Mouse (Mus musculus): ENCODE data around the gene Llgl2. TPM values are rescaled to one million over a fixed set of nuclear protein-coding genes. Genes with fewer than 3 reads are reported as not detected.

Llgl2 gene
- polyA plus RNA-seq, 1 experiment, result 26.1 TPM

DNA sequence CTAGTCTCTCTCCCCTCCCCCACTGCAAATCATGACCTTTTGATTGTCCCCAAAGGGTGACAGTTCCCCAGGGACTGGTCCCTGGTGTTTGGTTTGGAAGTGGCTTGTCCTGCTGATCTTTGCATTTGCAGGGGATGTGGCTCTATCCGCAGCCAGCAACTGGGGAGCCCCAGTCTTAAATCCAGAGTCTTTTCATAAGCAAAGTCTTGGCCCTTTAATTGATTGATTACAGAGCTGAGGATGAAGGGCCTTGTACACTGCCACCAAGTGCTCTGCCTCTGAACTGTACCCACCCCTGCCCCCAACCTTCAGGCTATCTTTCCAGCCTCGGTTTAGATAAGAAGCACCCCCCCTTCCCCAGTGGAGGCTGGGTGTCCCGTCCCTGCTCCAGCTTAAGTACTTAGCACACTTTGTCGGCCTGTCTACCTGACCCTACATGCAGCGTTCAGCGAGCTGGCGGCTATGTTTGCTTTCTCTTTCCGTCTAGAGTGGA lies 9.2 kb downstream of the Llgl2 start:
- DNase-seq (ENCODE audit: low read depth in 1 of 2, low spot score in 2 of 2), result no peak
- 82% methylated on average over 8 of the region's 8 CpGs for WGBS

DNA sequence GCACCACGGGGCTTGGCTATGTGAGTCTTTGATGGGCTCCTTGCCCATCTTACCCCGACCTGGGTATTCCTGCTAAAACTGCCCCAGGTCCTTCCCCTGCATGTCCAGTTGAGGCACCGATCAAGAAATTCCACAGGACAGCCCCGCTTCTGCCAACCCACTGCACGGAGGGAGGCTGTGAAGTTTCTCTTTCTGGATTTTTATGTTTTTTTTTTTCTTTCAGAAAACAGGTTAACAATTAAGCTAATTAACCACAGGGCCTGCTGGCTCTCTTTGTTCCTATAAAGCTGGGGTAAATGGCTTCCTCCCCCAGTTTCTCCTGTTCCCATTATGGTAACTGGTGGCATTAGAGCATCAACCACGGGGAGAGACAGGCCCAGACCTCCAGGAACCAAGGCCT lies 10.2 kb downstream of the Llgl2 start:
- H3K36me3 ChIP-seq (ENCODE audit: control insufficient read depth, insufficient read depth, low read length), result no peaks in the 10 kb centered on the region
- H3K4me1 ChIP-seq (ENCODE audit: control insufficient read depth, insufficient read depth, insufficient read length), result no peaks in the 10 kb centered on the region; the same call in 1 of the 2 replicates
- no peak overlapping the region for H3K27ac ChIP-seq (ENCODE audit: insufficient read depth, low read length)
- WGBS, result 85% methylated on average over 6 of the region's 6 CpGs
- H3K27me3 ChIP-seq (ENCODE audit: control insufficient read depth, insufficient read depth, low read length), result no peaks in the 10 kb centered on the region
- DNase-seq (ENCODE audit: low read depth in 1 of 2, low spot score in 2 of 2), result no peak
- TF ChIP-seq CTCF (IDR thresholded peaks at IDR 0.05; ENCODE audit: extremely low read depth, insufficient read depth, insufficient read length, insufficient replicate concordance), result no peak
- TF ChIP-seq POLR2A (IDR thresholded peaks at IDR 0.05; ENCODE audit: low read depth, low read length), result no peak
- no peak overlapping the region for H3K4me3 ChIP-seq (ENCODE audit: extremely low read depth, insufficient read depth, insufficient read length)

More for the DNA sequence above, 9.2 kb downstream of the Llgl2 start:
- Histone ChIP-seq H3K4me1 (ENCODE audit: control insufficient read depth, insufficient read depth, insufficient read length) (no peaks in the 10 kb centered on the region; the same call in 1 of the 2 replicates), H3K27ac (ENCODE audit: insufficient read depth, low read length) (no peak overlapping the region), H3K4me3 (ENCODE audit: extremely low read depth, insufficient read depth, insufficient read length) (no peak overlapping the region), H3K27me3 (ENCODE audit: control insufficient read depth, insufficient read depth, low read length) (no peaks in the 10 kb centered on the region), H3K36me3 (ENCODE audit: control insufficient read depth, insufficient read depth, low read length) (no peaks in the 10 kb centered on the region)
- TF ChIP-seq CTCF (IDR thresholded peaks at IDR 0.05; ENCODE audit: extremely low read depth, insufficient read depth, insufficient read length, insufficient replicate concordance), result no peak
- no peak for TF ChIP-seq POLR2A (IDR thresholded peaks at IDR 0.05; ENCODE audit: low read depth, low read length)

GRCm38 (mm10) chr11:115836656-115837395 lies 13.0 kb downstream of the Llgl2 start:
- DNase-seq (ENCODE audit: low read depth in 1 of 2, low spot score in 2 of 2), result no peak
- Histone ChIP-seq H3K27me3 (ENCODE audit: control insufficient read depth, insufficient read depth, low read length) (no peaks in the 10 kb centered on the region), H3K4me3 (ENCODE audit: extremely low read depth, insufficient read depth, insufficient read length) (no peak overlapping the region), H3K4me1 (ENCODE audit: control insufficient read depth, insufficient read depth, insufficient read length) (no peaks in the 10 kb centered on the region), H3K36me3 (ENCODE audit: control insufficient read depth, insufficient read depth, low read length) (no peaks in the 10 kb centered on the region), H3K27ac (ENCODE audit: insufficient read depth, low read length) (no peak overlapping the region)
- TF ChIP-seq POLR2A (IDR thresholded peaks at IDR 0.05; ENCODE audit: low read depth, low read length), result no peak
- no peak for TF ChIP-seq CTCF (IDR thresholded peaks at IDR 0.05; ENCODE audit: extremely low read depth, insufficient read depth, insufficient read length, insufficient replicate concordance)
- WGBS, result 83% methylated on average over 11 of the region's 11 CpGs

GRCm38 (mm10) chr11:115837606-115838345 lies 13.9 kb downstream of the Llgl2 start:
- H3K27ac ChIP-seq (ENCODE audit: insufficient read depth, low read length), result no peak overlapping the region
- 94% methylated on average over 22 of the region's 22 CpGs for WGBS
- no peaks in the 10 kb centered on the region for H3K27me3 ChIP-seq (ENCODE audit: control insufficient read depth, insufficient read depth, low read length)
- no peak overlapping the region for H3K4me3 ChIP-seq (ENCODE audit: extremely low read depth, insufficient read depth, insufficient read length)
- no peaks in the 10 kb centered on the region for H3K4me1 ChIP-seq (ENCODE audit: control insufficient read depth, insufficient read depth, insufficient read length)
- no peaks in the 10 kb centered on the region for H3K36me3 ChIP-seq (ENCODE audit: control insufficient read depth, insufficient read depth, low read length)
- no peak for DNase-seq (ENCODE audit: low read depth in 1 of 2, low spot score in 2 of 2)
- no peak for TF ChIP-seq CTCF (IDR thresholded peaks at IDR 0.05; ENCODE audit: extremely low read depth, insufficient read depth, insufficient read length, insufficient replicate concordance)
- no peak for TF ChIP-seq POLR2A (IDR thresholded peaks at IDR 0.05; ENCODE audit: low read depth, low read length)

DNA sequence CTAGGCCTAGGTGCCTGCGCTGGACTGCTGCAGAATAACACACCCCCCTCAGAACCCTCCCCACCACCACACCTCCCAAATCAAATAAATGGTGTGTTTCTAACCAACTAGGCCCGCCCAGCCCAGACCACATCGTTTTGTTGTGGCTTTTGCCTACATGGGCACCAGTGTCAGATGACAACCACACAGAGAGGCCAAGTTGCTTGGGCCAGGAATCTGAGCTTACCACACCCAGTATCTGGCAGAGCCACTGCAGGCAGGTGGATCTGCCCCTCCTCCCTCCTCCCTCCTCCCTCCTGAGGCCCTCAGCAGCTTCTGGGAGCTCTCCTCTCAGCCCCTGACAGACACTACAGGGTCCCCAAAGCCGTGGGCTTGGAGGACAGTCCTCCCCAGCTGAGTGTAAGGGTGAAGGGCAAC lies 15.1 kb downstream of the Llgl2 start:
- WGBS, result 46% methylated on average over 4 of the region's 4 CpGs
- TF ChIP-seq POLR2A (IDR thresholded peaks at IDR 0.05; ENCODE audit: low read depth, low read length) (no peak), CTCF (IDR thresholded peaks at IDR 0.05; ENCODE audit: extremely low read depth, insufficient read depth, insufficient read length, insufficient replicate concordance) (no peak)
- no peak overlapping the region for H3K4me3 ChIP-seq (ENCODE audit: extremely low read depth, insufficient read depth, insufficient read length)
- no peak overlapping the region for H3K27ac ChIP-seq (ENCODE audit: insufficient read depth, low read length)
- no peak for DNase-seq (ENCODE audit: low read depth in 1 of 2, low spot score in 2 of 2)
- no peaks in the 10 kb centered on the region for H3K4me1 ChIP-seq (ENCODE audit: control insufficient read depth, insufficient read depth, insufficient read length)
- no peaks in the 10 kb centered on the region; the same call in 1 of the 2 replicates for H3K36me3 ChIP-seq (ENCODE audit: control insufficient read depth, insufficient read depth, low read length)
- no peaks in the 10 kb centered on the region for H3K27me3 ChIP-seq (ENCODE audit: control insufficient read depth, insufficient read depth, low read length)

DNA sequence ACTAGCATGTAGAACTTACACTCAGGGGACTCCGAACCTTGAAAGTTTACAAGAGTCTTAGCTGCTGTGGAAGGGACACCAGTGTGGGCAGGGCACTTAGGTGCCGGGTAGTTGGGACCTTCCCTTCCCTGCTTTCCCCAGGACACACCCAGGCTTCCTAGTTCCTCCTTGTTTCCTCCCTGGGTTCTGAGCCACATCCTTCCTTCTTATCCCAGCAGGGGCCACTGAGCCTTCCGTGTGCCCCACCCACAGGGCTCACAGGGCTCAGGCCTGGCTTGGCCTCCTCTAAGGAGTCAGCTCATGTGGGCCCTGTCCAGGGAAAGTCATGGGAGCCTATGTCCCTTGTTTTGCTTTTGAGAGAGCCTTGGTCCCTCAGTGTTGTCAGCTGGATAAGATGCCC lies 15.9 kb downstream of the Llgl2 start:
- TF ChIP-seq POLR2A (IDR thresholded peaks at IDR 0.05; ENCODE audit: low read depth, low read length), result no peak
- no peak for TF ChIP-seq CTCF (IDR thresholded peaks at IDR 0.05; ENCODE audit: extremely low read depth, insufficient read depth, insufficient read length, insufficient replicate concordance)
- no peak for DNase-seq (ENCODE audit: low read depth in 1 of 2, low spot score in 2 of 2)
- WGBS, result 81% methylated on average over 3 of the region's 3 CpGs
- no peak overlapping the region for H3K4me3 ChIP-seq (ENCODE audit: extremely low read depth, insufficient read depth, insufficient read length)
- no peaks in the 10 kb centered on the region for H3K4me1 ChIP-seq (ENCODE audit: control insufficient read depth, insufficient read depth, insufficient read length)
- no peak overlapping the region for H3K27ac ChIP-seq (ENCODE audit: insufficient read depth, low read length)
- no peaks in the 10 kb centered on the region for H3K27me3 ChIP-seq (ENCODE audit: control insufficient read depth, insufficient read depth, low read length)
- H3K36me3 ChIP-seq (ENCODE audit: control insufficient read depth, insufficient read depth, low read length), result peaks cover 2% of the 10 kb centered on the region; the same call in 1 of the 2 replicates
